Mouse (Mus musculus) embryonic facial prominence, embryonic 14.5 days (tissue): ENCODE measurements around the gene Txnrd2. TPM values are rescaled to one million over a fixed set of nuclear protein-coding genes. Genes with fewer than 3 reads are reported as not detected.
A peak's percentile ranks its signal among the peaks of the same experiment; 100 is the strongest.

ENCODE experiments used
- ATAC-seq: fragments of 200-750 bp; cut with Nextera tagmentation; 2 replicates; pipeline ENCODE4 v1.8.0; 2017; ENCODE audit warnings: low read depth, moderate number of reproducible peaks, moderate TSS enrichment
- DNase-seq: peaks from one replicate; pipeline ENCODE4 v3.0.0-alpha.2; 2015; ENCODE audit warnings: low spot score
- H3K27ac ChIP-seq: fragments of 300-500 bp; sonication (generic); replicated peaks from 2 replicates; pipeline ENCODE4 v1.5.1; 2014; ENCODE audit warnings: low read depth, mild to moderate bottlenecking, low read length, moderate library complexity
- H3K27me3 ChIP-seq: fragments of 300-500 bp; sonication (generic); replicated peaks from 2 replicates; pipeline ENCODE4 v1.6.1; 2014; ENCODE audit warnings: low read length; ENCODE audit not compliant: control insufficient read depth, insufficient read depth
- H3K36me3 ChIP-seq: fragments of 300-500 bp; sonication (generic); 2 replicates; pipeline ENCODE4 v1.6.1; 2014; ENCODE audit warnings: low read length, mixed read lengths; ENCODE audit not compliant: control insufficient read depth, insufficient read depth
- H3K4me1 ChIP-seq: fragments of 300-500 bp; sonication (generic); 2 replicates; pipeline ENCODE4 v1.6.1; 2014; ENCODE audit warnings: antibody characterized with exemption, low read length; ENCODE audit not compliant: control insufficient read depth, insufficient read depth
- H3K4me2 ChIP-seq: fragments of 300-500 bp; sonication (generic); 2 replicates; pipeline ENCODE4 v1.6.1; 2014; ENCODE audit warnings: low read depth, mild to moderate bottlenecking, low read length, moderate library complexity, mixed read lengths
- H3K4me3 ChIP-seq: fragments of 300-500 bp; sonication (generic); 2 replicates; pipeline ENCODE4 v1.5.1; 2014; ENCODE audit warnings: low read depth, mild to moderate bottlenecking, low read length
- H3K9ac ChIP-seq: fragments of 300-500 bp; sonication (generic); 2 replicates; pipeline ENCODE4 v1.6.1; 2014; ENCODE audit warnings: low read depth, mild to moderate bottlenecking, low read length, moderate library complexity, mixed read lengths
- H3K9me3 ChIP-seq: fragments of 300-500 bp; sonication (generic); 2 replicates; pipeline ENCODE4 v1.6.1; 2016; ENCODE audit warnings: low read length; ENCODE audit not compliant: control insufficient read depth
- WGBS: fragments of 180-500 bp; shearing (Covaris S2); extraction: QIAGEN DNeasy Blood & Tissue Kit; methylation state at CpG from one replicate; pipeline ENCODE4 v1.1.7; 2014; 5-methylcytosine and 5-hydroxymethylcytosine counted together
- polyA plus RNA-seq: library from polyadenylated mRNA; unstranded; fragments of >200 nt; fragmentation: Nextera tagmentation; extraction: Ambion mirVana; gene quantifications from 2 replicates; pipeline ENCODE4 v1.2.1, GENCODE M21; 2014

Gene Txnrd2
- polyA plus RNA-seq, 1 experiment from 2014 or later, result 14.7 TPM

- Histone ChIP-seq H3K4me3 (no peak overlapping the region), H3K27ac (peak overlapping the region; percentile 25), H3K4me1 (no peaks in the 10 kb centered on the region; the same call in none of the 2 replicates), H3K36me3 (no peaks in the 10 kb centered on the region), H3K4me2 (no peak overlapping the region), H3K9me3 (no peaks in the 10 kb centered on the region), H3K9ac (no peak overlapping the region), H3K27me3 (no peaks in the 10 kb centered on the region)
- 31% methylated on average over 4 of the region's 4 CpGs for WGBS
- ATAC-seq, result no peak
- DNase-seq, result no peak
Measured at GRCm38 (mm10) chr16:18484386-18484785, 58.2 kb downstream of the Txnrd2 start.

DNA sequence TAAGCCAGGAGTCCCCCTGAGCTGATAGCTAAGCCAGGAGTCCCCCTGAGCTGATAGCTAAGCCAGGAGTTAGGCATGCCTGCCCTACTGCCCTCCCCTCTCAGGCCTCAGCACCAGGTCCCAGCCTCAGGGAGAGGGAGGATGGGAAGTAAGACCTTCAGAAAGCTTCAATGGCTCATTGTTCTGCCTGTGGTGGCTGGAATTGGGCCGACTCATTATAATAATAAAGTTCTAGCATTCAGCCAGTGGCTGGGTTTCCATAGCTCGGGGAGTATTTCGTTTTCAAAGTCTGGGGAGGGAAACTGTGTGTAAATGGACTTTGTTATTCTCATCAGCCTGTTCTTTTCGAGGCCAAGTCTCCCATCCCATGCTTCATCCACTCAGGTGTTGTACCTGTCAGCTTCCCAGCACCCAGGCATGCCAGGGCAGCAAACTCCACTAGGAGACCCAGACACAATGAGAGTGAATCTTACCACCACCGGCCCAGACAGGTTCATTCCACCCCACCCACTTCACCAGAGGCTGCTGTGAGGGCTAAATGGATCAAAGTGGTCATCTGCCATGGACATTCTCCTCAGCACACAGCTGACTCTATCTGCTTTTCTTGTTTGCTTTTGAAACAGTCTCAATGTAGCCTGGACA is 58.7 kb downstream of the Txnrd2 start:
- Histone ChIP-seq H3K4me3 (no peak overlapping the region), H3K9me3 (no peaks in the 10 kb centered on the region), H3K4me2 (no peak overlapping the region), H3K4me1 (no peaks in the 10 kb centered on the region; the same call in none of the 2 replicates), H3K27ac (peak overlapping the region; percentile 25; the same call in 1 of the 2 replicates), H3K27me3 (no peaks in the 10 kb centered on the region), H3K36me3 (no peaks in the 10 kb centered on the region), H3K9ac (no peak overlapping the region)
- 32% methylated on average over 5 of the region's 5 CpGs for WGBS
- peak; percentile 50 for DNase-seq
- 0 out of 2 replicates have a peak, but pooled peaks have one; percentile 55 for ATAC-seq

DNA sequence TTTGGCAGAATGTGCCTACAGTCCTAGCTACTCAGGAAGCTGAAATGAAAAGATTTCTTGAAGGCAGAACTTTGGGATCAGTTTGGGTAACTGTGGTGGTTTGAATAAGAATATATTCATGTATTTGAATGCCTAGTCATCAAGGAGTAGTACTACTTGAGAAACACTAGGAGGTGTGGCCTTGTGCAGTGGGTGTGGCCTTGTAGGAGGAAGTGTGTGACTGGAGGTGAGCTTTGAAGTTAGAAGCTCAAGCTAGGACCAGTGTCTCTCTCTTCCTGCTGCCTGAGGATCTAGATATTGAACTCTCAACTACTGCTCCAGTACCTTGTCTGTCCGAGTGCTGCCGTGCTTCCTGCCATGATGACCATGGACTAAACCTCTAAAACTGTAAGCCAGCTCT is 59.9 kb downstream of the Txnrd2 start:
- no peak for ATAC-seq

DNA sequence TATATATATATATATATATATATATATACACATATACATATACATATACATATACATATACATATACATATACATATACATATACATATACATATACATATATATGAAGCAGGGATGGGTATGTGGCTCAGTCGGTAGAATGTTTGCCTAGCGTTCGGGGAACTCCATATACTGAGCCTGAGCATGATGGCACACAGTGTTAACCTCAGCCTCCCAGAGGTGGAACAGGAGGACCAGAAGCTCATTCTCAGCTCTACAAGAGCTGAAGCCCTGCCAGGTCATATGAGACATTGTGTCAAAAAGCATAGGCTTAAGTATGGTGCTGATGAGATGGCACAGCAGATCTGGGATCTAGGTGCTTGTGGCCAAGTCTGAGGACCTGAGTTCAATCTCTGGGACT is 64.1 kb downstream of the Txnrd2 start:
- Histone ChIP-seq H3K4me2 (no peak overlapping the region), H3K27ac (no peak overlapping the region), H3K27me3 (no peaks in the 10 kb centered on the region), H3K36me3 (no peaks in the 10 kb centered on the region), H3K4me3 (no peak overlapping the region), H3K9me3 (no peaks in the 10 kb centered on the region), H3K4me1 (no peaks in the 10 kb centered on the region), H3K9ac (no peak overlapping the region)
- DNase-seq, result no peak
- WGBS, result 96% methylated on average over 3 of the region's 3 CpGs
- ATAC-seq, result no peak

More for the DNA sequence above, 59.9 kb downstream of the Txnrd2 start:
- Histone ChIP-seq H3K27me3 (no peaks in the 10 kb centered on the region), H3K4me2 (no peak overlapping the region), H3K4me3 (no peak overlapping the region), H3K27ac (no peak overlapping the region), H3K36me3 (no peaks in the 10 kb centered on the region), H3K4me1 (no peaks in the 10 kb centered on the region; the same call in none of the 2 replicates), H3K9me3 (no peaks in the 10 kb centered on the region), H3K9ac (no peak overlapping the region)
- 91% methylated on average over 2 of the region's 2 CpGs for WGBS
- DNase-seq, result no peak

- no peak for ATAC-seq
- no peak overlapping the region for H3K9ac ChIP-seq
- no peaks in the 10 kb centered on the region for H3K9me3 ChIP-seq
- H3K27ac ChIP-seq, result no peak overlapping the region
- H3K4me3 ChIP-seq, result no peak overlapping the region
- H3K4me1 ChIP-seq, result no peaks in the 10 kb centered on the region
- H3K36me3 ChIP-seq, result no peaks in the 10 kb centered on the region
- no peaks in the 10 kb centered on the region for H3K27me3 ChIP-seq
- 69% methylated on average over 1 of the region's 1 CpGs for WGBS
- DNase-seq, result no peak
- no peak overlapping the region for H3K4me2 ChIP-seq
Measured at GRCm38 (mm10) chr16:18490894-18491293, 64.7 kb downstream of the Txnrd2 start.

- H3K36me3 ChIP-seq, result peaks cover 20% of the 10 kb centered on the region
- H3K4me2 ChIP-seq, result peak overlapping the region; percentile 88
- no peaks in the 10 kb centered on the region for H3K9me3 ChIP-seq
- peaks cover 12% of the 10 kb centered on the region for H3K4me1 ChIP-seq
- peak overlapping the region; percentile 83 for H3K4me3 ChIP-seq
- ATAC-seq (peak; percentile 45), DNase-seq (peak; percentile 28)
- 10% methylated on average over 6 of the region's 6 CpGs for WGBS
- no peaks in the 10 kb centered on the region for H3K27me3 ChIP-seq
- peak overlapping the region; percentile 85 for H3K27ac ChIP-seq
- H3K9ac ChIP-seq, result peak overlapping the region; percentile 88
Measured at GRCm38 (mm10) chr16:18497865-18498515, 71.8 kb downstream of the Txnrd2 start.

GRCm38 (mm10) chr16:18498558-18498990 is 72.4 kb downstream of the Txnrd2 start, which contains the start of the genes Gnb1l and Rtl10:
Gene Gnb1l, plus strand, starts transcription at chr16:18498713.
Gene Rtl10, plus strand, starts transcription at chr16:18498901.
- Histone ChIP-seq H3K27ac (peak within 1 kb of the TSS; percentile 85), H3K4me1 (peaks cover 12% of the 10 kb centered on the region), H3K4me2 (peak within 1 kb of the TSS; percentile 88), H3K9me3 (no peaks in the 10 kb centered on the region), H3K9ac (peak within 1 kb of the TSS; percentile 88), H3K4me3 (peak within 1 kb of the TSS; percentile 83), H3K27me3 (no peaks in the 10 kb centered on the region), H3K36me3 (peaks cover 25% of the 10 kb centered on the region)
- ATAC-seq, result peak; percentile 98
- 0% methylated on average over 17 of the region's 51 CpGs for WGBS
- peak; percentile 96 for DNase-seq

DNA sequence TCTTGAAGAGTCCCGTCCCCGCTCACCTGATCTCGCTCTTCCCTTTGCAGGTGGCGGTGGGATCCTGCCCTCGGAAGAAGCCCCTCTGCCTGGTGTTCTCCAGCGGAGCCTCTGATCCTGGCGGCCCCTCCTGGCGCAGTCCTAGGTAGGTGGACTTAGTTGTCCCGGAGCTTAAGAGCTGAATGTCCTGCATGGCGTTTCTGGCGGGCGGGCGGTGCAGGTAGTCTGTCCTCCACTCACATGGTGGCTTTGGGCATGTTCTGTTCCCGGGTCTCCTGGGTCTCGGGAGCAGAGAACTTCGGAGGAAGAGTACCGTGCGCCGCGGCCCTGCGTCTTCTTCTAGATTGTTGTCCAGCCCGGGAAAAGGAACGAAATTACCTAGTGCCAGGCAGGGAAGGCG is 72.8 kb downstream of the Txnrd2 start:
- ATAC-seq, result no peak; the same call in 1 of the 2 replicates
- under 1% methylated on average over 16 of the region's 24 CpGs for WGBS

More for the DNA sequence above, 72.8 kb downstream of the Txnrd2 start:
- H3K9ac ChIP-seq, result peak overlapping the region; percentile 88
- H3K36me3 ChIP-seq, result peaks cover 27% of the 10 kb centered on the region
- peak overlapping the region; percentile 88 for H3K4me2 ChIP-seq
- DNase-seq, result no peak
- H3K4me1 ChIP-seq, result peaks cover 12% of the 10 kb centered on the region
- H3K27ac ChIP-seq, result peak overlapping the region; percentile 85
- no peaks in the 10 kb centered on the region for H3K9me3 ChIP-seq
- H3K4me3 ChIP-seq, result peak overlapping the region; percentile 83
- H3K27me3 ChIP-seq, result no peaks in the 10 kb centered on the region
